Mouse (Mus musculus) forebrain, embryonic 15.5 days (tissue): ENCODE data around the gene Olfr1382. TPM values are rescaled to one million over a fixed set of nuclear protein-coding genes. Genes with fewer than 3 reads are reported as not detected.

Experiments used
- polyA plus RNA-seq: library from polyadenylated mRNA; unstranded; fragments of >200 nt; fragmentation: Nextera tagmentation; extraction: Ambion mirVana; gene quantifications from 2 replicates; pipeline ENCODE4 v1.2.1, GENCODE M21; 2015

Olfr1382 gene
- polyA plus RNA-seq, 1 experiment from 2014 or later, result not detected

Other genes with a start within 250 kb of the Olfr1382 start
- gene Olfr1393, start 249.9 kb upstream of the Olfr1382 start, polyA plus RNA-seq, result not detected in 2 replicates
- gene Olfr1392, start 243.0 kb upstream of the Olfr1382 start, polyA plus RNA-seq, result not detected in 2 replicates
- gene Olfr10, start 223.5 kb upstream of the Olfr1382 start, polyA plus RNA-seq, result not detected in 2 replicates
- not detected in 2 replicates for gene Olfr1391, start 205.5 kb upstream of the Olfr1382 start, polyA plus RNA-seq
- not detected in 2 replicates for gene Olfr1390, start 193.1 kb upstream of the Olfr1382 start, polyA plus RNA-seq
- gene Olfr1389, start 105.2 kb upstream of the Olfr1382 start, polyA plus RNA-seq, result not detected in 2 replicates
- gene Olfr1388, start 91.6 kb upstream of the Olfr1382 start, polyA plus RNA-seq, result 0.05 and 0.13 TPM in 2 replicates
- gene Olfr1387, start 72.9 kb upstream of the Olfr1382 start, polyA plus RNA-seq, result not detected in 2 replicates
- gene Olfr1386, start 63.2 kb upstream of the Olfr1382 start, polyA plus RNA-seq, result not detected in 2 replicates
- gene Olfr1385, start 39.2 kb upstream of the Olfr1382 start, polyA plus RNA-seq, result not detected in 2 replicates
- not detected in 2 replicates for gene Olfr1384, start 21.5 kb upstream of the Olfr1382 start, polyA plus RNA-seq
- not detected in 2 replicates for gene Olfr1383, start 8.6 kb upstream of the Olfr1382 start, polyA plus RNA-seq
- gene Olfr1381, start 15.2 kb downstream of the Olfr1382 start, polyA plus RNA-seq, result not detected in 2 replicates
- gene Olfr1380, start 28.6 kb downstream of the Olfr1382 start, polyA plus RNA-seq, result not detected in 2 replicates
- gene Flt4, start 81.0 kb downstream of the Olfr1382 start, polyA plus RNA-seq, result 1.4 TPM in 2 replicates
- gene Scgb3a1, start 135.4 kb downstream of the Olfr1382 start, polyA plus RNA-seq, result not detected in 2 replicates
- gene Cnot6, start 184.5 kb downstream of the Olfr1382 start, polyA plus RNA-seq, result 69.9 and 78.7 TPM in 2 replicates